Mouse (Mus musculus) thymus, postnatal 36 days (tissue): ENCODE results near the gene Dcaf10.
"Not testable (repeated sequence)": the region's sequence is repeated elsewhere in the genome, so short reads cannot be mapped to it uniquely, and the experiment has no call there.

Experiments
- DNase-seq, 2 experiments: peaks; one replicate each; pipeline ENCODE4 v3.0.0; 2022; ENCODE audit warnings: mixed read lengths in 2 of 2

The Dcaf10 gene

GRCm38 (mm10) chr4:45341669-45342249 lies at the start of gene Dcaf10:
Dcaf10 (plus strand) TSS chr4:45342101.
- peak; percentile 92 to 95 for DNase-seq

GRCm38 (mm10) chr4:45296662-45297564 lies 45.0 kb upstream of the Dcaf10 start, which contains the start of gene Trmt10b:
Trmt10b (plus strand) TSS chr4:45297127.
- DNase-seq: peak; percentile 69 to 81

- no peak for DNase-seq
Observed at GRCm38 (mm10) chr4:45305536-45305935, 36.4 kb upstream of the Dcaf10 start.

GRCm38 (mm10) chr4:45308046-45308445 lies 33.9 kb upstream of the Dcaf10 start:
- DNase-seq: no peak

- no peak for DNase-seq
Observed at GRCm38 (mm10) chr4:45308606-45309005, 33.3 kb upstream of the Dcaf10 start.

- no peak for DNase-seq
Observed at GRCm38 (mm10) chr4:45311056-45311455, 30.8 kb upstream of the Dcaf10 start.

- DNase-seq: peak; percentile 75 to 79
Observed at GRCm38 (mm10) chr4:45320159-45320816, 21.6 kb upstream of the Dcaf10 start.

GRCm38 (mm10) chr4:45331139-45331538 lies 10.8 kb upstream of the Dcaf10 start:
- no peak for DNase-seq

- DNase-seq: no peak
Observed at GRCm38 (mm10) chr4:45332466-45332865, 9.4 kb upstream of the Dcaf10 start.

- DNase-seq: peak in 1 of 2 experiments; percentile 14
Observed at GRCm38 (mm10) chr4:45341226-45341625, 675 bp upstream of the Dcaf10 start.

GRCm38 (mm10) chr4:45342286-45343155 lies 620 bp downstream of the Dcaf10 start, which contains the start of gene Exosc3:
Exosc3 (minus strand) TSS chr4:45342732.
- no peak for DNase-seq

GRCm38 (mm10) chr4:45356653-45357052 lies 14.8 kb downstream of the Dcaf10 start:
- no peak for DNase-seq

GRCm38 (mm10) chr4:45371261-45371660 lies 29.4 kb downstream of the Dcaf10 start:
- DNase-seq: no peak

GRCm38 (mm10) chr4:45374879-45375278 lies 33.0 kb downstream of the Dcaf10 start:
- no peak for DNase-seq

GRCm38 (mm10) chr4:45376573-45376972 lies 34.7 kb downstream of the Dcaf10 start:
- no peak for DNase-seq

- DNase-seq: not testable (repeated sequence)
Observed at GRCm38 (mm10) chr4:45380903-45381580, 39.1 kb downstream of the Dcaf10 start.

- not testable (repeated sequence) for DNase-seq
Observed at GRCm38 (mm10) chr4:45382133-45382532, 40.2 kb downstream of the Dcaf10 start.

- not testable (repeated sequence) for DNase-seq
Observed at GRCm38 (mm10) chr4:45387296-45387695, 45.4 kb downstream of the Dcaf10 start.

GRCm38 (mm10) chr4:45392099-45392498 lies 50.2 kb downstream of the Dcaf10 start:
- DNase-seq: no peak

- DNase-seq: no peak
Observed at GRCm38 (mm10) chr4:45392572-45392971, 50.7 kb downstream of the Dcaf10 start.

- DNase-seq: no peak
Observed at GRCm38 (mm10) chr4:45392994-45393393, 51.1 kb downstream of the Dcaf10 start.

GRCm38 (mm10) chr4:45393658-45394057 lies 51.8 kb downstream of the Dcaf10 start:
- no peak for DNase-seq
